Mouse (Mus musculus): Measurements from ENCODE around the gene Fbxo46.

The Fbxo46 gene

GRCm38 (mm10) chr7:19166990-19167389 lies 47.3 kb downstream of the Fbxo46 start:
- no peak for DNase-seq (ENCODE audit: low spot score in 2 of 2)

DNA sequence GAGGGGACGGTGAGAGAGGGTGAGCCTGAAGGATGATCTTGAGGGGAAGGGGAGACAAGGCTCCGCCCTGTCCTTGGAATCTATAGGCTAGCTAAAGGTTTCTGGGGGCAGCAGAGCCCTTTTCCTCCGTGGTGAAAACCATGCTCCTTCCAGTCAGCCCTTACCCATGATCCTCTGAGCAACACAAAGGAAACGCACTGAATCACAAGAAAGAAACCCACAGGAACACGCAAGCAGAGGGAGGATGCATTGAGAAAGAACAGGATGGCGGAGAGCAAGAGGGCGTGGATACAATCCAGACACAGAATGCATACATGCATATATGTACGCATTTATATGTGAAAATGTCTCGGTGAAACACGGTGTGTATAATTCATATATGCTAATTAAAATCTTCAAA lies 49.8 kb downstream of the Fbxo46 start:
- no peak for DNase-seq (ENCODE audit: low spot score in 2 of 2)

DNA sequence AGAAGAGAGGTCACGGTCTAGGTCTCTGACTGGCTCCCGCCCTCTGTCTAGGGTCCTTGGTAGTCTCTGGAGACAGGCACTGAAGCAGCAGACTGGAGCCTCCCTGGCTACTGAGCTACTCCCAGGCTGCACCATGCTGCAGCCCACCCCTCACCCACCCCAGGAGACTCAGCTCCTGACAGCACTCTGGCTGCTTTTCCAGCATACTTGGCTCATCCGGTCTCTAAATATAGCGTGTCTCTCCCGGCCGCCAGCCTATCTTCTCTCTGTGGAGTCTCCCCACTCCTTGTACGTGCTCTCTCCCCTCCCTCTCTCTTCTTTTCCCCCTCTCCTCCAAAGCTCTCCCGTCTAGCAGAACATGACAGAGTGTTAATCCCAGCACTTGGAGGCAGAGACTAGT lies 50.5 kb downstream of the Fbxo46 start:
- no peak for DNase-seq (ENCODE audit: low spot score in 2 of 2)

GRCm38 (mm10) chr7:19171831-19172230 lies 52.2 kb downstream of the Fbxo46 start:
- DNase-seq (ENCODE audit: low spot score in 2 of 2): no peak

DNA sequence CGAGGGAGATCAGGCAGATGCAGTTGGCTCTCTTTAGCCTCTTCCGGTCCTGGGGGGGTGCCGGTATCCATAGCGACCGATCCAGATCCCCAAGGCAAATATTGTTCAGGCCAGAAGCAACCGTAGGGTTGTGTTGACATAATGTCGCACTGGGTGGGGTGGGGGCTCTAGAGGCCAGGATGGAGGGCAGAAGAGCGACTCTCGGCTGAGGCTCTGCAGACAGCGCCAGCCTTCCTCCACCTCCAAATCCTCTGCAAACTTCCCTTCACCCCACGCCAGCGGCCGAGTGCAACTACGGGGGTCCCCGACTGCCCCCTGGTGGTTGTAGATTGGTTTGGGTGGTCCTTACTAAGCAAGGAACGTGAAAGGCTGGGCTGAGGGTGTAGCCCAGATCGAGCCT lies 53.2 kb downstream of the Fbxo46 start:
- peak; percentile 82 to 89 for DNase-seq (ENCODE audit: low spot score in 2 of 2)

DNA sequence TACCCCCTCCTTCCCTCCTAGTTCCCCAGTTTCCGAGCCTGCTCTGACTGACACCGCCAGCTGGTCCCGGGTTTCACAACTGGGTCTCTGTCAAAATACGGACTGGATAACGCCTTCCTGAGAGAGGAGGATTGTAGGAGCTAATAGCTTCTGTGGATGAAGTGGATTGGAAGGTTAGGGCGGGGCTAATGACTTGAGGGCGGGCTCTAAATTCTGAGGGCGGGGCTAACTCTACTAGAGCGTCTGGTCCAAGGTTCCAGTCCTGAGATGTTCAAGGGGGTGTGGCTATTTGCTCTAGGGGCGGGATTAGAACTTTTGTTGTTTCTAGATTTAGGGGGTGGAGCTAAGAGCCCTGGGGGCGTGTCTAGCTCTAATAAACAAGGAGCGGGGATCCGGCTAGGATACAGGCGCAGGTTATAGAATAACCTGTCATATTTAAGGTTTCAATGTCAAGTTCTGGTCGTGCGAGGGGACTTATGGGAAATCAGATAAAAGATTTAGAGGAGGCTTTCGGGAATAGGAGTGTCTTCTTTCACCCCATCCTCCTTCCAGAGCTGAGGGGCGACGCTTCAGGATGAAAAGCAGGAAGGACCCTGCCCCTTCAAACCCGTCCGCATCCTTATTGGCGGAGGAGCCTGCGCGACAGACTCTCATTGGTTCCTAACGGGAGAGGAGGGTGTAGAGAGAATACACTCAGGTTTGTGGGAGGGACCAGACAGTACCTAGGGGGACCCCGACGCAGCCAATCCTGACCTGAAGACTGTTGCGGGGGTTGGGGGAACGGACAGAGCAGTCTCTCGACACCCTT lies 56.3 kb downstream of the Fbxo46 start, which contains the start of gene Eml2:
TSS of gene Eml2 (plus strand) at position 714 of the 808 bp plus-strand sequence.
- peak; percentile 44 to 62 for DNase-seq (ENCODE audit: low spot score in 2 of 2)

- DNase-seq (ENCODE audit: low spot score in 2 of 2): no peak
Observed at GRCm38 (mm10) chr7:19176516-19176947, 56.9 kb downstream of the Fbxo46 start.

- no peak for DNase-seq (ENCODE audit: low spot score in 2 of 2)
Observed at GRCm38 (mm10) chr7:19177216-19177615, 57.6 kb downstream of the Fbxo46 start.

- DNase-seq (ENCODE audit: low spot score in 2 of 2): no peak
Observed at GRCm38 (mm10) chr7:19178035-19178434, 58.4 kb downstream of the Fbxo46 start.

DNA sequence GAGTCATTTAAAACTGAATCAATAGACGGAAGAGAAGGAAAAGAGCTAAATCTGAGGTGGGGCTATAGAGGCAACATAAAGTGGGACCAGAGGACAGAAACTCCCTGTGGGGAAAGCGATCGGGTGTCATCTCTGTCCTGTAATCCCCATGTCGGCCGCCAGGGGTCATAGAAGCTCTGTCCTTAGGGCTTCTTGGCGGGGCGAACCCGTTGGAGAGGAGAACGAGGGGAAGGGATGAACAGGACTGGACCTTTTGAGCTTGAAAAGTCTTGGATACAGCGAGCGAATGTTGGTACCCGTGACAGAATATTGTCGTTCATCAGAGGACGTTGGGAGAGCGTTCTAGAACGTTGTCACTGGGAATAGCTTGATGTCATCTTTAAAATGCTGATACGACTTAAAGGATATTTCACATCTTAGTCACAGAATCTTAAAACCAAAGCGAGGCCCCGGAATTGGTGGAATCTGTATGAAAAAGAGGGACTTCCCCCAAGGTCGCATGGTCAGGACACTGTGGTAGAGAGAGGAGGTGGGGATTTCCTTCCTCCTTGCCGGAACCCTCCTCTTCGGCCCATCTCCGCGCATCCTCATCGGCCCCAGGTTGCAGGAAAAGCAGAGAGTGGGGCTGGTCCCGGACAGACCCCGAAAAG lies 58.9 kb downstream of the Fbxo46 start:
- peak; percentile 61 to 81 for DNase-seq (ENCODE audit: low spot score in 2 of 2)

DNA sequence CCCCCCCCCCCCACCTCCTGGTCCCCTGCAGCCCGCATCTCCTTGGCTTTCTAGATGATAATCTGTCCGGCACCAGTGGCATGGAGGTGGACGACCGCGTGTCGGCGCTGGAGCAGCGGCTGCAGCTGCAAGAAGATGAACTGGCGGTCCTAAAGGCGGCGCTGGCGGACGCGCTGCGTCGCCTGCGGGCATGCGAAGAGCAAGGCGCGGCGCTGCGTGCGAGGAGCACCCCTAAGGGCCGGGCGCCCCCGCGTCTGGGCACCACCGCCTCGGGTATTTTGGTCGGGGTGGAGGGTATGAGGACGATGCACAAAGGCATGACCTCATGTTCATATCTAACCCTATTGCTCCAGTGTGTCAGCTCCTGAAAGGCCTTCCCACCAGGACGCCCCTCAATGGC lies 59.5 kb downstream of the Fbxo46 start:
- peak in 1 of 2 experiments; percentile 72 for DNase-seq (ENCODE audit: low spot score in 2 of 2)

DNA sequence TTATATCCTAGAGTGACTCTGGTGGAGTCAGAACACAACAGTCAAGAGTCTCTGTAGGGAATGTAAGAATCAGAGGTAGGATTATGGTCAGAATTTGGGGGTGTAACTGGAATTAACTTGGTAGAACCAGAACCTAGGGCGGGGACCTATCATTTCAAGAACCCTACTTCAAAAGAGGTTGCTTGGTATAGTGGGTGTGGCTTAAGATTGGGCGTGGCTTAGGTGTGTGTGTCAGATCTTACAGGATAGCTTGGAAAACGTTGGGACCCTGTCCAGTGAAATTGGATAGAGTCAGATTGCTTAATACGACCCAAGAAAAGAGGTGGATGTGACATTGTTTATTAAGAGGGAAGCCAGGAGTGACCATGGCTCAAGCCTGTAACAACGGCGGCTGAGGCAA lies 60.3 kb downstream of the Fbxo46 start:
- DNase-seq (ENCODE audit: low spot score in 2 of 2): no peak

GRCm38 (mm10) chr7:19180862-19181429 lies 61.3 kb downstream of the Fbxo46 start:
- no peak for DNase-seq (ENCODE audit: low spot score in 2 of 2)

GRCm38 (mm10) chr7:19184250-19184649 lies 64.6 kb downstream of the Fbxo46 start:
- DNase-seq (ENCODE audit: low spot score in 2 of 2): no peak

DNA sequence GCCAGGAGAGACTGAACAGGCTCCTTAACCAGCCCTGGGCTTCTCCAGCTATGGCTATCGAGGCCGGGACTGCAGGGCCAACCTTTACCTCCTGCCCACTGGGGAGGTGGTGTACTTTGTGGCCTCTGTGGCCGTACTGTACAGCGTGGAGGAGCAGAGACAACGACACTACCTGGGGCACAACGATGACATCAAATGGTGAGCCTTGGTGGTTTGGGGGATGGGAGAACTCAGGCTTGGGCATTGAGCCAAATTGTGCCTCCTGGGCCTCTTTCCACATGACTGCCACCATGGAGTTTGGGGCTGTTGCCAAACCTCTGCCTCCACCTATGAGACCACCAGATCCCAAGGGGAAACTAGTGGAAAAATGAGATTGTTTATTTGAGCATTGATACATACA lies 65.1 kb downstream of the Fbxo46 start:
- DNase-seq (ENCODE audit: low spot score in 2 of 2): no peak
